Mouse (Mus musculus) midbrain, embryonic 12.5 days (tissue): ENCODE measurements around the gene Fgd1. TPM values are rescaled to one million over a fixed set of nuclear protein-coding genes. Genes with fewer than 3 reads are reported as not detected.
A peak's percentile ranks its signal among the peaks of the same experiment; 100 is the strongest.

Experiments
- ATAC-seq: fragments of 200-750 bp; cut with Nextera tagmentation; 2 replicates; pipeline ENCODE4 v1.8.0; 2017; ENCODE audit warnings: low read depth, moderate TSS enrichment, moderate library complexity; ENCODE audit not compliant: low FRiP score
- H3K27ac ChIP-seq: fragments of 300-500 bp; sonication (generic); replicated peaks from 2 replicates; pipeline ENCODE4 v1.5.1; 2016; ENCODE audit warnings: mild to moderate bottlenecking
- H3K27me3 ChIP-seq: fragments of 300-500 bp; sonication (generic); 2 replicates; pipeline ENCODE4 v1.6.1; 2016; ENCODE audit warnings: mild to moderate bottlenecking
- H3K36me3 ChIP-seq: fragments of 300-500 bp; sonication (generic); 2 replicates; pipeline ENCODE4 v1.6.1; 2016
- H3K4me1 ChIP-seq: fragments of 300-500 bp; sonication (generic); 2 replicates; pipeline ENCODE4 v1.6.1; 2016
- H3K4me2 ChIP-seq: fragments of 300-500 bp; sonication (generic); replicated peaks from 2 replicates; pipeline ENCODE4 v1.6.1; 2016; ENCODE audit warnings: mild to moderate bottlenecking, moderate library complexity
- H3K4me3 ChIP-seq: fragments of 300-500 bp; sonication (generic); 2 replicates; pipeline ENCODE4 v1.5.1; 2016; ENCODE audit warnings: mild to moderate bottlenecking
- H3K9ac ChIP-seq: fragments of 300-500 bp; sonication (generic); replicated peaks from 2 replicates; pipeline ENCODE4 v1.6.1; 2016; ENCODE audit warnings: mild to moderate bottlenecking, moderate library complexity
- H3K9me3 ChIP-seq: fragments of 300-500 bp; sonication (generic); 2 replicates; pipeline ENCODE4 v1.6.1; 2016; ENCODE audit warnings: mild to moderate bottlenecking
- WGBS: fragments of 180-500 bp; shearing (Covaris S2); methylation state at CpG from one replicate; pipeline ENCODE4 v1.1.7; 2016; 5-methylcytosine and 5-hydroxymethylcytosine counted together
- polyA plus RNA-seq: library from polyadenylated mRNA; unstranded; fragments of >200 nt; fragmentation: Nextera tagmentation; extraction: Ambion mirVana; gene quantifications from 2 replicates; pipeline ENCODE4 v1.2.1, GENCODE M21; 2016

Fgd1 gene
- polyA plus RNA-seq, 1 experiment from 2014 or later: 14.4 TPM

- peak; percentile 93 for ATAC-seq
- H3K9me3 ChIP-seq: no peaks in the 10 kb centered on the region
- no peak within 1 kb of the TSS; the same call in 1 of the 2 replicates for H3K27ac ChIP-seq
These were observed 50.5 kb downstream of the Fgd1 start, which contains the start of gene Tsr2 for GRCm38 (mm10) chrX:151096171-151097058. Tsr2 (minus strand) TSS chrX:151096543.

DNA sequence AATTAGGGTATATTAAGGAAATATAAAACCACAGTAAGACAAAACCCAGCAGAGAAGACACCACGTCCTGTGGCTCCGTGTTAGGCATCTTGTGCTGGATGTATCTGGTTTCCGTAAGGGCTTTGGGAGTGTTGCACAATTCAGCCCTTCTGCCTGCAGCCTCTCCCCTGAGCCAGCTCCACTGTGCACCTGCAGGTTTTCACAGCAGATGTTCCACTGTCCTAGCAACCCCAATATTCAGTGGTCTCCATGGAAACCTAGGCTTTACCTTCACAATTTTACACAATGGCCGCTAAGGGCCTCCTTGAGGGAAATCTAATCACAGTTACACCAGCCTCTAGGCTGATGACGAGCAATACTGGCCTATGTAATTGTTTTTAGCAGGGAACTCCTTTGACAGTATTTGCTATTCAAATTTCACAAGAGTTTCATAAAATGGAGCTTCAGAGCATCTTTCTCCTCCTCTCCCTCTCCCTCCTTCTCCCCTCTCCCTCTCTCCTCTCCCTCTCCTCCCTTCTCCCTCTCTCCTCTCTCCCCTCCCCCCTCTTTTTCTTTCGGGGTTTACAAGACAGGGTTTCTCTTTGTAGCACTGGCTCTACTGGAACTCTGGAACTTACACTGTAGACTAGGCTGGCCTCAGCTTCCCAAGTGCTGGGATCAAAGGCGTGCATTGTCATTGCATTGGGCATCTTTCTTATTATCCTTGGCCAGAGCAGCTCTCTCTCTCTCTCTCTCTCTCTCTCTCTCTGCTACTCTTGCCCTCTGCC is 61.5 kb downstream of the Fgd1 start:
- Histone ChIP-seq H3K4me1 (0 out of 2 replicates have a peak, but pooled peaks cover 7% of the 10 kb centered on the region), H3K4me2 (no peak overlapping the region; the same call in 1 of the 2 replicates), H3K27ac (peak overlapping the region; percentile 30; the same call in 1 of the 2 replicates), H3K4me3 (no peak overlapping the region), H3K36me3 (no peaks in the 10 kb centered on the region), H3K9me3 (no peaks in the 10 kb centered on the region), H3K9ac (no peak overlapping the region), H3K27me3 (no peaks in the 10 kb centered on the region)
- WGBS: 54% methylated on average over 7 of the region's 7 CpGs
- peak; percentile 47 for ATAC-seq

More at GRCm38 (mm10) chrX:151096171-151097058, 50.5 kb downstream of the Fgd1 start, which contains the start of gene Tsr2:
- Histone ChIP-seq H3K4me2 (peak within 1 kb of the TSS; percentile 56), H3K4me3 (peak within 1 kb of the TSS; percentile 61), H3K9ac (peak within 1 kb of the TSS; percentile 61), H3K4me1 (peaks cover 3% of the 10 kb centered on the region; the same call in 1 of the 2 replicates), H3K27me3 (no peaks in the 10 kb centered on the region), H3K36me3 (0 out of 2 replicates have a peak, but pooled peaks cover 2% of the 10 kb centered on the region)
- 26% methylated on average over 33 of the region's 35 CpGs for WGBS

DNA sequence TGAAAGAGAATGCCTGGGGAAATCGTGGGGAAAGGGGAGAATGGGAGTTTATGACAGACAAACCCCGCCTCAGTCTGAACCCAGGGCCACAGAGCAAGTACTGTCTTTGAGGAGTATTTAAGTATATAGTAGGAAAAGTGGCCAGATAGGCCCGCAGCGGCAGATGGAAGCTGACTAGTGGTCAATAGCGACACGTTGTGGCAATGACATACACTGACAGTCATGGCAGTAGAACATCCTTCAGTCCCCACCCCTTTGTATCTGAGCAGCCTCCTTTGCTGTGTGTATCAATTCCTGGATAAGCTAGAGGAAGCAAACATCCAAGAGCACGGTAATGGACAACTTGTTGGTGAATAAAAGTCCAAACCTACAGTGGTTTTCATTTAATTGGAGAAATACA is 70.8 kb downstream of the Fgd1 start:
- no peak overlapping the region for H3K27ac ChIP-seq
- no peaks in the 10 kb centered on the region for H3K36me3 ChIP-seq
- no peak overlapping the region for H3K9ac ChIP-seq
- H3K9me3 ChIP-seq: no peaks in the 10 kb centered on the region
- ATAC-seq: peak; percentile 44; the same call in 1 of the 2 replicates
- H3K4me3 ChIP-seq: no peak overlapping the region
- no peaks in the 10 kb centered on the region for H3K4me1 ChIP-seq
- no peak overlapping the region for H3K4me2 ChIP-seq
- WGBS: 10% methylated on average over 7 of the region's 7 CpGs
- no peaks in the 10 kb centered on the region for H3K27me3 ChIP-seq

DNA sequence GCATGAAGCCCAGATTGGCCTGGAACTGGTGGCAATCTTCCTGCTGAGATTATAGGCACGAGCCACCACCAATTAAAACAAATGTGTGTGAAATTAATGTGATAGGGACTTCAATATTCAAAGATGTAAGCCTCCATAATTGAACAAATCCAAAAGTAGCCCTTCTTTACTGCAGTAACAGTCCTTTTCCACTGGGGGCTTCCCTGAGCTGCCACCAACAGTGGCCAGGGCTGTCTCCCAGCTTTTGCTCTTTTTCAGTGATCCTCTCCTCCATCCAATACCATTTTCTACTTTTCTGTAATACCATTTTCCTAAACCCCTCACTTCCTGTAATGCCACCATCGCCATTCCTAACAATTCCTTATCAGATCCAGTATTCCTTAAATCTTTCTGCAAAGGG is 71.5 kb downstream of the Fgd1 start:
- Histone ChIP-seq H3K9me3 (no peaks in the 10 kb centered on the region), H3K4me2 (no peak overlapping the region), H3K9ac (no peak overlapping the region), H3K27me3 (no peaks in the 10 kb centered on the region), H3K4me1 (no peaks in the 10 kb centered on the region), H3K36me3 (no peaks in the 10 kb centered on the region), H3K4me3 (no peak overlapping the region), H3K27ac (no peak overlapping the region)
- no peak for ATAC-seq
- 13% methylated on average over 2 of the region's 2 CpGs for WGBS

GRCm38 (mm10) chrX:151123933-151124332 is 78.0 kb downstream of the Fgd1 start:
- H3K9ac ChIP-seq: no peak overlapping the region
- ATAC-seq: no peak
- WGBS: 50% methylated on average over 2 of the region's 2 CpGs

DNA sequence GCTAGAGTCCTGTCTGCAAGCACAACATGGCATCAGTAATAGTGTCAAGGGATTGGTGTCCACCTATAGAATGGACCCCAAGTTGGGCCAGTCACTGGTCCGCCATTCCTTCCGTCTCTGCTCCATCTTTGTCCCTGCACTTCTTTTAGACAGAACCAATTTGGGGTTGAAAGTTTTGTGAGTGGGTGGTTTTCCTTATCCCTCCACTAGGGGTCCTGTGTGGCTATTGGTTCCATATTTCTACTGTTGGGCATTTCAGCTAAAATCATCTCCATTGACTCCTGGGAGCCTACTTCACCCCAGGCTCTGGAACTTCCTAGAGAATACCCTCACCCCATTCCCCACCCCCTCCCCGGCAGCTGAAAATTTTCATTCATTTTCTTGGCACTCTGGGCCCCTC is 84.5 kb downstream of the Fgd1 start:
- WGBS: 89% methylated on average over 3 of the region's 3 CpGs
- H3K4me1 ChIP-seq: no peaks in the 10 kb centered on the region

More at GRCm38 (mm10) chrX:151123933-151124332, 78.0 kb downstream of the Fgd1 start:
- no peaks in the 10 kb centered on the region for H3K9me3 ChIP-seq
- no peaks in the 10 kb centered on the region for H3K36me3 ChIP-seq
- no peaks in the 10 kb centered on the region for H3K27me3 ChIP-seq
- H3K4me3 ChIP-seq: no peak overlapping the region
- H3K4me1 ChIP-seq: no peaks in the 10 kb centered on the region
- no peak overlapping the region for H3K4me2 ChIP-seq
- H3K27ac ChIP-seq: no peak overlapping the region

GRCm38 (mm10) chrX:151132785-151133184 is 86.8 kb downstream of the Fgd1 start:
- H3K9ac ChIP-seq: no peak overlapping the region
- H3K9me3 ChIP-seq: no peaks in the 10 kb centered on the region
- no peak for ATAC-seq
- no peaks in the 10 kb centered on the region for H3K27me3 ChIP-seq
- H3K4me3 ChIP-seq: no peak overlapping the region
- no peaks in the 10 kb centered on the region for H3K36me3 ChIP-seq
- no peaks in the 10 kb centered on the region for H3K4me1 ChIP-seq
- H3K4me2 ChIP-seq: no peak overlapping the region
- no peak overlapping the region for H3K27ac ChIP-seq
- 34% methylated on average over 10 of the region's 10 CpGs for WGBS

More for the DNA sequence above, 84.5 kb downstream of the Fgd1 start:
- no peak overlapping the region for H3K4me2 ChIP-seq
- H3K27me3 ChIP-seq: no peaks in the 10 kb centered on the region
- no peak for ATAC-seq
- H3K36me3 ChIP-seq: no peaks in the 10 kb centered on the region
- no peaks in the 10 kb centered on the region for H3K9me3 ChIP-seq
- no peak overlapping the region for H3K4me3 ChIP-seq
- H3K27ac ChIP-seq: no peak overlapping the region
- no peak overlapping the region for H3K9ac ChIP-seq

Other genes with a start within 250 kb of the Fgd1 start
- gene Maged2, start 231.8 kb upstream of the Fgd1 start, polyA plus RNA-seq: 301 and 342 TPM in 2 replicates
- 55.4 and 59.1 TPM in 2 replicates for gene Gnl3l, start 28.8 kb upstream of the Fgd1 start, polyA plus RNA-seq
- 36.8 and 40.3 TPM in 2 replicates for gene Tsr2, start 50.4 kb downstream of the Fgd1 start, polyA plus RNA-seq
- 16.9 and 18.3 TPM in 2 replicates for gene Wnk3, start 151.9 kb downstream of the Fgd1 start, polyA plus RNA-seq